Mouse (Mus musculus) spleen, adult 2 months (tissue): ENCODE results near the gene Catsperz.

Experiments
- CTCF ChIP-seq: fragments of 200-500 bp; IDR thresholded peaks from 2 replicates; pipeline ENCODE4 v1.5.1; 2011; ENCODE audit warnings: mild to moderate bottlenecking, inconsistent platforms; ENCODE audit not compliant: insufficient read depth, insufficient read length, insufficient replicate concordance; ENCODE audit errors: extremely low read depth
- POLR2A ChIP-seq: fragments of 200-500 bp; IDR thresholded peaks from 2 replicates; pipeline ENCODE4 v1.6.1; 2011; ENCODE audit warnings: low read depth, low read length, inconsistent platforms

GRCm38 (mm10) chr19:6876799-6877198, 48.4 kb downstream of the Catsperz start:
- TF ChIP-seq CTCF, result no peak
- TF ChIP-seq POLR2A, result no peak
